Mouse (Mus musculus) heart, postnatal 0 days (tissue): Measurements from ENCODE around the gene Wt1. TPM values are rescaled to one million over a fixed set of nuclear protein-coding genes. Genes with fewer than 3 reads are reported as not detected.

Source experiments
- ATAC-seq: fragments of 200-750 bp; cut with Nextera tagmentation; 2 replicates; pipeline ENCODE4 v1.8.0; 2017; ENCODE audit warnings: low read depth, moderate number of reproducible peaks, moderate library complexity; ENCODE audit not compliant: insufficient read depth
- DNase-seq: peaks from one replicate; pipeline ENCODE4 v3.0.0-alpha.2; 2016; ENCODE audit warnings: low spot score
- H3K27ac ChIP-seq: fragments of 300-500 bp; sonication (generic); 2 replicates; pipeline ENCODE4 v1.5.1; 2014; ENCODE audit warnings: low read depth, mild to moderate bottlenecking
- H3K27me3 ChIP-seq: fragments of 300-500 bp; sonication (generic); 2 replicates; pipeline ENCODE4 v1.6.1; 2014; ENCODE audit warnings: low read length, mixed read lengths; ENCODE audit not compliant: control insufficient read depth, insufficient read depth
- H3K36me3 ChIP-seq: fragments of 300-500 bp; sonication (generic); replicated peaks from 2 replicates; pipeline ENCODE4 v1.6.1; 2014; ENCODE audit warnings: low read length, mixed read lengths; ENCODE audit not compliant: control insufficient read depth, insufficient read depth
- H3K4me1 ChIP-seq: fragments of 300-500 bp; sonication (generic); 2 replicates; pipeline ENCODE4 v1.6.1; 2014; ENCODE audit warnings: antibody characterized with exemption; ENCODE audit not compliant: control insufficient read depth, insufficient read depth
- H3K4me2 ChIP-seq: fragments of 300-500 bp; sonication (generic); 2 replicates; pipeline ENCODE4 v1.6.1; 2014; ENCODE audit warnings: low read depth, mild to moderate bottlenecking, low read length, moderate library complexity
- H3K4me3 ChIP-seq: fragments of 300-500 bp; sonication (generic); 2 replicates; pipeline ENCODE4 v1.5.1; 2014; ENCODE audit warnings: low read depth, low read length
- H3K9ac ChIP-seq: fragments of 300-500 bp; sonication (generic); replicated peaks from 2 replicates; pipeline ENCODE4 v1.6.1; 2014; ENCODE audit warnings: low read depth, low read length, mixed read lengths
- H3K9me3 ChIP-seq: fragments of 300-500 bp; sonication (generic); replicated peaks from 2 replicates; pipeline ENCODE4 v1.6.1; 2016; ENCODE audit warnings: low read length; ENCODE audit not compliant: control insufficient read depth
- CTCF ChIP-seq: IDR thresholded peaks from 2 replicates; pipeline ENCODE4 v1.5.1; 2016; ENCODE audit warnings: antibody characterized with exemption, control low read depth, low read depth
- EP300 ChIP-seq: IDR thresholded peaks from 2 replicates; pipeline ENCODE4 v1.6.1; 2016; ENCODE audit warnings: antibody characterized with exemption, low read depth
- WGBS: fragments of 180-500 bp; shearing (Covaris S2); extraction: QIAGEN DNeasy Blood & Tissue Kit; methylation state at CpG from one replicate; pipeline ENCODE4 v1.1.7; 2014; 5-methylcytosine and 5-hydroxymethylcytosine counted together
- polyA plus RNA-seq: library from polyadenylated mRNA; unstranded; fragments of >200 nt; fragmentation: Nextera tagmentation; extraction: Ambion mirVana; gene quantifications from 2 replicates; pipeline ENCODE4 v1.2.1, GENCODE M21; 2015
- total RNA-seq: library from RNA; depleted of rRNA; stranded (reverse); fragments of >200 nt; gene quantifications from 2 replicates; pipeline ENCODE4 v1.2.3, GENCODE M21; 2014; ENCODE audit warnings: low replicate concordance

Wt1 gene
- total and polyA plus RNA-seq, 2 experiments from 2014 or later = 6.4 to 24.8 TPM

- 70% methylated on average over 7 of the region's 7 CpGs for WGBS
Observed at GRCm38 (mm10) chr2:105099410-105099809, 26.9 kb upstream of the Wt1 start.

GRCm38 (mm10) chr2:105100541-105100940 is 25.8 kb upstream of the Wt1 start:
- ATAC-seq = no peak
- no peak for DNase-seq
- H3K9ac ChIP-seq = no peak overlapping the region
- no peak for TF ChIP-seq CTCF
- no peak for TF ChIP-seq EP300
- H3K4me1 ChIP-seq = no peaks in the 10 kb centered on the region
- H3K36me3 ChIP-seq = no peaks in the 10 kb centered on the region
- H3K4me2 ChIP-seq = no peak overlapping the region
- no peaks in the 10 kb centered on the region for H3K27me3 ChIP-seq
- 50% methylated on average over 7 of the region's 7 CpGs for whole genome bisulfite sequencing
- H3K4me3 ChIP-seq = no peak overlapping the region
- H3K27ac ChIP-seq = no peak overlapping the region
- no peaks in the 10 kb centered on the region for H3K9me3 ChIP-seq

More at GRCm38 (mm10) chr2:105099410-105099809, 26.9 kb upstream of the Wt1 start:
- Histone ChIP-seq H3K27ac (no peak overlapping the region), H3K4me2 (no peak overlapping the region), H3K9ac (no peak overlapping the region), H3K4me3 (no peak overlapping the region), H3K9me3 (no peaks in the 10 kb centered on the region), H3K27me3 (no peaks in the 10 kb centered on the region), H3K36me3 (no peaks in the 10 kb centered on the region), H3K4me1 (no peaks in the 10 kb centered on the region)
- ATAC-seq (no peak), DNase-seq (no peak)
- no peak for TF ChIP-seq CTCF
- TF ChIP-seq EP300 = no peak

- Histone ChIP-seq H3K27ac (0 out of 2 replicates have a peak overlapping the region, but pooled peaks have one; percentile 48), H3K4me1 (no peaks in the 10 kb centered on the region), H3K27me3 (no peaks in the 10 kb centered on the region), H3K4me2 (no peak overlapping the region), H3K36me3 (no peaks in the 10 kb centered on the region), H3K9ac (no peak overlapping the region), H3K9me3 (no peaks in the 10 kb centered on the region), H3K4me3 (no peak overlapping the region)
- TF ChIP-seq CTCF (peak; percentile 45), EP300 (no peak)
- ATAC-seq (peak; percentile 89), DNase-seq (peak; percentile 82)
- WGBS = 7% methylated on average over 6 of the region's 6 CpGs
Observed at GRCm38 (mm10) chr2:105108703-105109158, 17.6 kb upstream of the Wt1 start.

GRCm38 (mm10) chr2:105114074-105114473 is 12.3 kb upstream of the Wt1 start:
- Histone ChIP-seq H3K4me3 (no peak overlapping the region), H3K27ac (no peak overlapping the region), H3K9ac (no peak overlapping the region), H3K9me3 (no peaks in the 10 kb centered on the region), H3K4me2 (no peak overlapping the region), H3K36me3 (no peaks in the 10 kb centered on the region), H3K27me3 (0 out of 2 replicates have a peak, but pooled peaks cover 6% of the 10 kb centered on the region), H3K4me1 (no peaks in the 10 kb centered on the region)
- TF ChIP-seq CTCF = no peak
- TF ChIP-seq EP300 = no peak
- 45% methylated on average over 9 of the region's 9 CpGs for WGBS
- ATAC-seq (no peak), DNase-seq (no peak)

- TF ChIP-seq CTCF (no peak), EP300 (no peak)
- Histone ChIP-seq H3K27ac (no peak overlapping the region), H3K36me3 (no peaks in the 10 kb centered on the region), H3K27me3 (peaks cover 37% of the 10 kb centered on the region), H3K9me3 (no peaks in the 10 kb centered on the region), H3K4me1 (no peaks in the 10 kb centered on the region), H3K4me3 (no peak overlapping the region), H3K9ac (no peak overlapping the region), H3K4me2 (no peak overlapping the region)
- 68% methylated on average over 8 of the region's 8 CpGs for WGBS
- ATAC-seq (no peak), DNase-seq (no peak)
Observed at GRCm38 (mm10) chr2:105117669-105118068, 8.7 kb upstream of the Wt1 start.

GRCm38 (mm10) chr2:105122216-105122615 is 4.1 kb upstream of the Wt1 start:
- no peak overlapping the region for H3K4me2 ChIP-seq
- H3K9ac ChIP-seq = no peak overlapping the region
- H3K27me3 ChIP-seq = peaks cover 83% of the 10 kb centered on the region
- H3K4me1 ChIP-seq = peaks cover 3% of the 10 kb centered on the region; the same call in 1 of the 2 replicates
- H3K9me3 ChIP-seq = no peaks in the 10 kb centered on the region
- TF ChIP-seq EP300 = no peak
- no peak for TF ChIP-seq CTCF
- no peak overlapping the region for H3K27ac ChIP-seq
- no peak for DNase-seq
- ATAC-seq = no peak
- 22% methylated on average over 8 of the region's 8 CpGs for WGBS
- H3K36me3 ChIP-seq = no peaks in the 10 kb centered on the region
- no peak overlapping the region for H3K4me3 ChIP-seq
